Mouse (Mus musculus) olfactory bulb, adult 2 months (tissue): ENCODE results near the gene Dnaja1.

ENCODE experiments used
- CTCF ChIP-seq: fragments of 200-500 bp; IDR thresholded peaks from 2 replicates; pipeline ENCODE4 v1.5.1; 2012; ENCODE audit warnings: low read depth, mild to moderate bottlenecking, low read length, moderate library complexity; ENCODE audit not compliant: insufficient read depth
- POLR2A ChIP-seq: fragments of 200-500 bp; IDR thresholded peaks from 2 replicates; pipeline ENCODE4 v1.6.1; 2012; ENCODE audit warnings: mild to moderate bottlenecking, low read depth, low read length, moderate library complexity; ENCODE audit not compliant: insufficient read depth

DNA sequence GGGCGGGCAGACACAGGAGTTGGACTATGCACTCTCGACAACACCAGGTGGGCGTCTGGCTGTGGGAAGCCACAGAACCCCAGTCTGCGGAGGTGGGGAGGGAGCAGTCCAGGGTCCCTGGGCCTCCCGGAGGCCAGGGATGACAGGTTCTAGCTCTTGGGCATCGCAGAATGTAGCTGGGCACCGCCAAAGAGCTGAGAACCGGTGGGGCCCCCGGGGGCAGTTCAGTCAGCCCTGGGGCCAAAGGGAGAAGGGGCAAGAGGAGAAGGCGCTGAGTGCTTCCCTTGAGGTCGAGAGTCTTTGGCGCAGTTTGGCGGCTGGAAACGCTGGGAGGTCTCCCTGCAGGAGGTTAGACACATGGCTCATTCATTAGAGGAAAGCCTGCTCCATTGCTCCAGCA, 45.6 kb upstream of the Dnaja1 start:
- no peak for TF ChIP-seq CTCF
- no peak for TF ChIP-seq POLR2A
